Mouse (Mus musculus) liver, embryonic 18 days (tissue): ENCODE measurements around the gene Fam83c. TPM values are rescaled to one million over a fixed set of nuclear protein-coding genes. Genes with fewer than 3 reads are reported as not detected.

ENCODE experiments used
- polyA plus RNA-seq: library from polyadenylated mRNA; depleted of rRNA; stranded (reverse); fragments of >200 nt; gene quantifications from 2 replicates; pipeline ENCODE4 v1.2.3, GENCODE M21; 2012; rRNA removed

Gene Fam83c
- polyA plus RNA-seq: under 0.01 and 0.01 TPM in 2 replicates

DNA sequence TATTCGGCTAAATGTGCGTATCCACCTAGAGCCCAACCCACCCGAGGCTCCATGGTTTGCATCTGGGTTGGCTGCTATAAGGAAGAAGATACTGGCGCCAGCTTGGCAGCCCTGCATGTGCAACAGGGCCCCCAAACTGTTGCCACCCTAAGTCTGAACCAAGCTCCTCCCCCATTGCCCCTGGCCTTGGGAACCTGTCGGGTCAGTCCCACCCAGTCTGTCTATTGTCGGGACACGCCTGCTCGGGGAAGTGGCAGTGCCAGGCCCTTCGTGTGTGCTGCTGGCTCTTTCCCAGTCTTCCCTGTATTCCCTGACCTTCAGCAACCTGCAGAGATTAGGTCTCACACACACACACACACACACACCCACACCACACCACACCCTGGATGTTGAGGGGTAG, at the start of gene Fam83c:
Fam83c (minus strand) TSS at position 123 of the 400 bp plus-strand sequence.

GRCm38 (mm10) chr2:155826630-155827424, 7.8 kb downstream of the Fam83c start, which contains the start of gene Eif6:
Eif6 (minus strand) TSS chr2:155826925.

GRCm38 (mm10) chr2:155819392-155819448, 15.4 kb downstream of the Fam83c start, which contains the start of gene BC029722:
BC029722 (minus strand) TSS chr2:155819426.

Other genes starting within 250 kb of the Fam83c start
- gene Gss, start 242.0 kb downstream of the Fam83c start, polyA plus RNA-seq: 36.9 and 39.4 TPM in 2 replicates
- 0.83 and 1.3 TPM in 2 replicates for gene Myh7b, start 223.6 kb downstream of the Fam83c start, polyA plus RNA-seq
- gene Trpc4ap, start 142.5 kb downstream of the Fam83c start, polyA plus RNA-seq: 44.5 and 49.6 TPM in 2 replicates
- gene Edem2, start 105.4 kb downstream of the Fam83c start, polyA plus RNA-seq: 39.2 and 41.0 TPM in 2 replicates
- not detected in 2 replicates for gene Gm17581, start 99.0 kb downstream of the Fam83c start, polyA plus RNA-seq
- gene Procr, start 83.7 kb downstream of the Fam83c start, polyA plus RNA-seq: 1.3 and 1.4 TPM in 2 replicates
- gene Mmp24, start 59.5 kb downstream of the Fam83c start, polyA plus RNA-seq: 0.01 TPM in 2 replicates
- gene BC029722, start 15.4 kb downstream of the Fam83c start, polyA plus RNA-seq: 6.0 and 6.2 TPM in 2 replicates
- gene Eif6, start 7.9 kb downstream of the Fam83c start, polyA plus RNA-seq: 50.1 and 53.1 TPM in 2 replicates
- 21.3 and 23.4 TPM in 2 replicates for gene Uqcc1, start 95.5 kb upstream of the Fam83c start, polyA plus RNA-seq
- gene Gm15557, start 105.9 kb upstream of the Fam83c start, polyA plus RNA-seq: not detected in 2 replicates
- gene Gdf5, start 110.5 kb upstream of the Fam83c start, polyA plus RNA-seq: not detected in 2 replicates
- 4.7 and 5.3 TPM in 2 replicates for gene Cep250, start 121.6 kb upstream of the Fam83c start, polyA plus RNA-seq
- gene 6430550D23Rik, start 173.1 kb upstream of the Fam83c start, polyA plus RNA-seq: 2.0 and 2.2 TPM in 2 replicates
- 76.4 and 78.4 TPM in 2 replicates for gene Ergic3, start 173.2 kb upstream of the Fam83c start, polyA plus RNA-seq
- gene Fer1l4, start 218.1 kb upstream of the Fam83c start, polyA plus RNA-seq: 0.02 TPM in 1 of 2 replicates, not detected in the other
- 0.74 and 1.1 TPM in 2 replicates for gene Spag4, start 230.3 kb upstream of the Fam83c start, polyA plus RNA-seq